Mouse (Mus musculus): ENCODE results near the gene Isl2.

DNA sequence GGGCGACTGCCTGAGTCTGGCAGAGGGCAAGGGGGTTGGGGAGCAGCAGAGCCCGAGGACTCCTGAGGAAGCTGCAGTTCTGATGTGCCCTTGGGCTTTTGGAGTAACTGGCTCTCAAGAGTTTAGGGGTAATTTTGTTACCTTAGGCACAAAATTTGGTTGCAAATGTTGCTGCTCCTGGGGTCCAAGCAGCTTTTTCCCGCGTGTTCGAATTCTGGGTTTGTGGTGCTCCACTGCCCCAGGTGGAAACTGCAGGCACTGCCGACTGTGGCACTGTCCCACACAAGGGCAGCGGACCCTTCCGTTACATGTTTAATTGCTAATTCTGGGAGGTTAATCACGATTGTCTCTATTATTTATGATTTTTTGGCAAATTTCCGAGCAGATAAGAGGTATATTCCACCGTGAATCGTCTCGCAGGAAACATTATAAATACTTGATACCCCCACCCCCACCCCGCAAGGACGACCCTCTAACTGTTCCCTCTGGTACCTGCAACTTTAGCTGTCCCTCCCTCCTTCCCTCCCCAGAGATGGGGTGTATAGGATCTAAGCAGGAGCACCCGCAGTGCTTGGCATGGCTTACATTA is 10.9 kb downstream of the Isl2 start:
- TF ChIP-seq EP300 (IDR thresholded peaks at IDR 0.05; ENCODE audit: insufficient read depth, low read depth, low read length): no peak
- no peak for TF ChIP-seq POLR2A (IDR thresholded peaks at IDR 0.05; ENCODE audit: insufficient read depth, low read length)
- peak; percentile 12 for TF ChIP-seq CTCF (IDR thresholded peaks at IDR 0.05; ENCODE audit: low read depth, low read length)
